Mouse (Mus musculus): Measurements from ENCODE around the gene Pklr. TPM values are rescaled to one million over a fixed set of nuclear protein-coding genes. Genes with fewer than 3 reads are reported as not detected.
A peak's percentile ranks its signal among the peaks of the same experiment; 100 is the strongest.

Pklr gene
- not detected for total RNA-seq (2021)

DNA sequence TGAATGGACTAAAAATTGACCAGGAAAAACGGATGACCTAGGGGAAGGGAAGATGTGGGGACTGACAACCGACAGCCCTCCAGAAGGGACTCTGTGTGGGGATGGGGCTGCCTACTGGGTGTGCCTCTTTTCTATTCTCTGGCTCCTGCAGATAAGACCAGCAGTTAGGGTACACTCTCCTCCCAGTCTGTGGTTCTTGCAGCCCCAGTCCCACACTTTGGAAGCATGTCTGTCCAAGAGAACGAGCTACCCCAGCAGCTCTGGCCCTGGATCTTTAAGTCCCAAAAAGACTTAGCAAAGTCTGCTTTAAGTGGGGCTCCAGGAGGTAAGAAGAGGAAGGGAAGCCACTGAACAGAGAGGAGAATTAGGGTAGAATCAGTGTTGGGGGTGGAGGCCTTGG lies at the start of gene Pklr:
Gene Pklr (plus strand): TSS at position 185 of the 400 bp plus-strand sequence.
- intact Hi-C loops (cut with DNase I), result no loop called here

DNA sequence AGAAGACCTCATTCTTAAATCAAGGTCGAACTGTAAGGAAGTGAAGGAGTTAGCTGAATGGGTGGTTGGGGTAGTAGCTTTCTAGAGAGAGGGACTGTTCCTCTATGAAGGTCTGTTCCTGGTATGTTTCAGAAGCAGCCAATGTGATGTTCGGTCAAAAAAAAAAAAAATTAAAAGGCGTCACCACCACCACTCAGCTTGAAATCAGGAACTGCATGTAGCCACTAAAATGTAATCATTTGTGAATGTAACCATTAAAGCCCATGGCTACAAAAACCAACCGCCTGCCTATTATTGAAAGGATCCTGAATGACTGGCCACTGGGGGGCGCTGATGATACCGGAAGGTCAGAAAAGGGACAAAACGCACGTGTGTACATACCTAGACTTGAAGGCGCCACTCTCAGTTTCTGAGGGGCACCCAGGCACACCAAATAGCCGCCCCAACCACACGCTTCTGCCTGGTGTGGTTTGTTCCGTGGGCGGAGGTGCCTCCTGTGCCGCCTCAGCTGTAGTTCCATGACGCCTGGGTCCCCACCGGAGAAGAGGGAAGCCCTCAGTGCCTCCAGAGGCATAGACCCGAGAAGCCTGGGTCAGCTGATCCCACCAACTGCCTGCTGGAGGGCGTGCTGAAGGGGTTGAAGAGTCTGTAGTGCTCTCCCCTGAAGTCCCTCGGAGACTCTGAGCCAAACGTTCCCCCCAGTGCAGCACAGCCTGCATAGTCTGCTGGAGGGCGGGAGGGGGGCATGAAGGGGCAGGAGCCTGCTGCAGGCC lies 48.4 kb upstream of the Pklr start:
- DNase-seq (ENCODE audit: low spot score in 2 of 2), result peak; percentile 72 to 83
- intact Hi-C loops (cut with DNase I), result no loop called here

More for the DNA sequence above, at the start of gene Pklr:
- no peak for DNase-seq (ENCODE audit: low spot score in 2 of 2)

DNA sequence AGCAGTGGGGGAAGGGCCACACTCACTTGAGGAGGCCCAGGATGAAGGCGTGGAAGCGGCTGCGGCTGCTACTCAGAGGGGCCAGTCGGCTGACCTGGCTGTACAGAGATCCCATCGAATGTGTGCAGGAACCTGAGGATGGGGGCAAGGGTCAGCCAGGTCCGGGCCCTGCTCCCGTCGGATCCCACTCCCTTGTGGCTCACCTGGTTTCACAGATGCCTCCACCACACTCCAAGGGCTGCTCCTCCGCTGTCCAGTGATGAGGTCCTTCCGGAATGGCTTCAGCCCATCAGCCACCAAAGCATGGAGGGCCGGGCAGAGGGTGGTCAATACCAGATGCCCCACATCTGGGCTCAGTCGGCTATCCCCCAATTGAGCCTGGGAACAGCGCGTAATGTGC lies 47.0 kb upstream of the Pklr start:
- intact Hi-C loops (cut with DNase I), result no loop called here
- DNase-seq (ENCODE audit: low spot score in 2 of 2), result no peak

DNA sequence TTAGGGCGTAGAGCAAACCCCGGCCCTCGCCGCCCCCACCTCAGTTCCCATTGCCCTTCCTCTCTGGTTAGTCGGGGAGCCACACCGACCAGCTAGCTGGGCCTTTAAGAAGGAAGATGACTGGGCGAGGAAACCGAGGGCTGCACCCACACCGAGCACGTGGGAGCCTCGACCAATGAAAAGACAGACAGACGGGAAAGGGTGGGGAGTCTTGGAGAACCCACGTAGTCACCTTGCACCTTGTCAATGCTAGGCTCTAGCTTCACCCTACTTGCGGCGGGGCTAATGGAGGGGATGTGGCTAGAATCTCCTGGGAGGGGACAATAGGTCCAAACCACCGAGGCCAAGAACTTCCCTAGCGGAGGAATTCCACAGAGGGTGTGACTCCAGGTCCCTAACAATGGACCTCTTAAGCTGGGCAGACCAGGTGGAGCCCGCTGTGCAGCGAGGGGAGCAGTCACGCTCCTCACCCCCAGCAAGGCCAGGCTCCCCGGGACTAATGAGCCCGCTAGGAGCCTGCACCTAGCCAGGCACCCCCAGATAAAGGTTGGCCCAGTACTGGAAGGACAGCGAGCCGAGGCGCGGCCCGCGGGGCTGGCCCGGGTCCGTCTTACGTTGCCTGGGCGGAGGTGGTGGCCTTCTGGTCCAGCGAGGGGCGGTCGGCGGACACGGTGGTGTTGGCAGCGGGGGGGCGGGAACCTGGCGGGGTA lies 45.9 kb upstream of the Pklr start:
- intact Hi-C loops (cut with DNase I), result loop anchor here (2.0 to 5.0 kb wide), 3 partner anchors 75 to 938 kb away; partner anchors contain the start of genes Clk2 and Thbs3

DNA sequence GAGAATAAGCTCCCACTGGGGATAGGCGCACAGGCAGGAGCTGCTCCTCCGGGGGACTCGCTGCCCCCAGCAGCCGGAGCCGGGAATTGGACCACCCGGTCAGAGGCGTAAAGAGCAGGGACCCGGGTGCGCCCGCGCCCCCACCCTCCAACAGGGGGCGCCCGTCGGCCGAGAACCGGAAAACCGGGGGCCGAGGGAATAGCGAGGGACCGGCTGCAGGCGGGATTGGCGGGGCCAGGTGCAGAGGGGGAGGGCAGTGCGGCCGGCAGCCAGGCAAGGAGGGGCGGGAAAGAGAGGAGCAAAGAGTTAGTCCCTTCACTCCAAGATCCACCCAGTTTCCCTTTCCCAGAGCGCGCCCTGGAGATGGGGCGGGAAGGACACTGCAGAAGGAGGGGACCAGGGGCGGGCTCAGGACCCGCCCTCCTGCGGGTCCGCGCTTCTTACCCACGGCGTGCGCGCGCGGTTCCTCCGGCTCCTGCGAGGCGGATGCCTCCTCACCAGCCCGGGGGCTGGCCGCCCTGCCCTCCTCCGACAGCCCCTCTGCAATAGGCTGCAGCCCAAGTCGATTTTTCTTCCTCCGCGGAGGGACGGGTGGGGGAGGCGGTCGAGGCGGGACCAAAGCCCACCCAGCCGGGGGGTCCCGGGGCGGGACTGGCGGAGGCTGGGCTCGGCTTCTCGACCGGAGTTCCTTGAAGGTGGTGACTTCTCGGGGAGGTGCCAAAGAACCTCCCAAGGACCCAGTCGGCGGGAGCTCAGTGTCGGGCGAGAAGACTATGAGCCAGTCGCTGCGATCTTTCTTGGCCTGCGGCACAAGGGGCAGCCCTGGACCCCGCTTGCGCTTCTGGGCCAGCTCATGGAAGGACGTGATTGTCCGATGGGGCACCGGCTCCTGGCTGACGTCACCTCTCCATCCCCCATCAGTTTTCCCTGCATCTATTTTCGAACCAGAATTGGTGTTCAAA lies 45.0 kb upstream of the Pklr start:
- intact Hi-C loops (cut with DNase I), result loop anchor here (2.0 to 5.0 kb wide), 3 partner anchors 74 to 939 kb away; partner anchors contain the start of genes Clk2 and Thbs3
- peak; percentile 81 to 90 for DNase-seq (ENCODE audit: low spot score in 2 of 2)

More for the DNA sequence above, 45.9 kb upstream of the Pklr start:
- DNase-seq (ENCODE audit: low spot score in 2 of 2), result peak; percentile 89 to 96

DNA sequence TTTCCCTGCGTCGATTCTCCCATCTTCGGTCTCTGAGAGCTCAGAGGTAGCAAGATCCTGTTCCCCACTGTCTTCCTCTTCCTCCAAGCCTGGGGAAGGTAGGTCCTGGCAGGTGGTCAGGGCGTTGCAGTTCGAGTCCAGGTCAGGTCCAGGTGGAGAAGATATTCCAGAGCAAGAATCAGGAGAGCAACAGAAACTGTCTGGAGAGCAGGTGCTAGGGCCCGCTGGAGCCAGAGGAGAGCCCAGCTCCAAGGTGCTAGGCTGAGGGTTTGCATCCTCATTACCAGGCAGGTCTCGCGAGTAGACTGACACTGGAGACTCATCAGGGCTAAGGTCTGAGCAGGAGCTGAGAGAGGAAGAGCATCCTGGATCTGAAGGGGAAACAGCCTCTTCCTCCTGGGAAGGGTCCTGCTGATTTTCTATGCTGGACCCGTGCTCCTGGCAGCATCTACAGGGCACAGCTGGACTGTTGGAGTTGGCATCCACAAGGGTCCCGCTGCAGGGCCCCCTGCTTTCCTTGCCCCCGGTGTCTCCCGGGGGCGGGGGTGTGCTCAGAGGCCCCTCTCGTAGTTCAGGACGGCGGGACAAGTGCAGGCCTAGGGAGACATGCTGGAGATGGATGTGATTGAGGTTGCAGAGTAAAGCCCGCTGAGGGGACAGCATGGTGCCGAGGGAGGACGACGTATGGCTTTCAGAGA lies 44.0 kb upstream of the Pklr start:
- DNase-seq (ENCODE audit: low spot score in 2 of 2), result no peak

DNA sequence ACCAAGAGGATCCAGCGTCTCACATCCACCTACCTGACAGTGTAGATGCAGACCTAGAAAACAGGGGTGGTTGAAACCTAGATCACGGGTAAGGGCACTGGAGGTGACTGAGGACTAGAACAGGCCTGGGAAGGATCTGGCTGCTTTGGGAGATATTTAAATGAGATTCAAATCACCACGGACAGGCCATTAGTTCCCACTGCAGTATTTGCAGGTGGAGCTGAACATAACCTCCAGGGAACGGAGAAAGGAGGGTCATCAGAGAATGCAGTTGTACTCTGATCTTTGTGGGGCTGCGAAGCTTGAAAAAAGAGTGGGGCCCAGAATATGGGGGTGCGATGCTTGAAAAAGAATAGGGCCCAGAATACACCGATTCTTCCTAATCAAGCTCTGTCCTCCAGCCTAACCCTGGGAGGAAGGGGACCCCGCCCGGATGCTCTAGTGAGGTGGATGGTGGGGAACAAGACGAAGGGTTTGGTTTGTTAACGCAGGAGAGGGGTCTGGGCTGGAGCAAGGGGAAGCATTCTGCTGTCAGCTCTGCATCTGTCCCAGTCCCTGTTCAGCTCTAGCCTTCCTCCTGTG lies 43.3 kb upstream of the Pklr start:
- DNase-seq (ENCODE audit: low spot score in 2 of 2), result no peak
- intact Hi-C loops (cut with DNase I), result loop anchor here (5.0 kb wide), 2 partner anchors 125 to 940 kb away; partner anchors contain the start of gene Thbs3

More for the DNA sequence above, 44.0 kb upstream of the Pklr start:
- intact Hi-C loops (cut with DNase I), result loop anchor here (2.0 to 5.0 kb wide), 3 partner anchors 73 to 940 kb away; partner anchors contain the start of genes Clk2 and Thbs3

DNA sequence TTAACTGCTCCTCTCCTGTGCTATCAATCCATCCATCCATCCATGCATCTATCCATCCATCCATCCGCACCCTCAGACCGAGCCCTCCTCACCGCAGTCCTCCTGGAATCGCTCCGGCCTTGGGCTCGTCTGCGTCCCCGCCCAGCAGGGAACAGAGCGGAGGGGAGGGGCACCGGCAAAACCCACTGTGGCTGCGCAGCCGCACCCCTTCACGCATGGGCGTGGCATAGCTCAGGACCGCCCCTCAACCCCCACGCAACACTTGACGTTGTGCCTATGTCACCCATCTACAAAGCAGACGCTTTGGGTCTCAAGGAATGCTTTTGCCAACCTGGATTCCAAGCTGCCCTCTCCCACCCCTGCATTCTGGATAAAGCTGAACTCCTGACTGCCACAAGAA lies 42.8 kb upstream of the Pklr start, which contains the start of gene Rusc1:
Gene Rusc1 (minus strand): TSS at position 137 of the 400 bp plus-strand sequence.
- intact Hi-C loops (cut with DNase I), result loop anchor here (5.0 kb wide), 2 partner anchors 124 to 941 kb away; partner anchors contain the start of gene Thbs3
- DNase-seq (ENCODE audit: low spot score in 2 of 2), result peak; percentile 94 to 98

DNA sequence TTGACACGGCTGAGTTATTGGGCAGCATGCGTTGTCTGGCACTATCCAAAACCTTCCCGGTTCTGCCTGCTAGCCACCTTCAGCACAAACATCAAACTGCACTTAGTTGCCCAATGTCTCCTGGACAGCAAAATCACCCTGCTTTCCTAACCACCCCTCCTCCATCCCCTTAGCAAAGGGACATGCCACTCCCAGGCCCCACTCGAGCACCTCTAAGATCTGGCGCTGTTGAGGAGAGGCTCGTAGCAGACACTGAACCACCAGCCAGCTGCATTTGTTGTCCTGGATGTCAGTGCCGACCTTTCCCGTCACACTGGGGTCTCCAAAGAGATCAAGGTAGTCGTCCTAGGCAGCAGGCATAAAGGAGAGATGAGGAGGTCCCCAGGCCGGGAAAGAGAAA lies 41.9 kb upstream of the Pklr start:
- intact Hi-C loops (cut with DNase I), result loop anchor here (5.0 kb wide), 2 partner anchors 123 to 942 kb away; partner anchors contain the start of gene Thbs3
- no peak for DNase-seq (ENCODE audit: low spot score in 2 of 2)

DNA sequence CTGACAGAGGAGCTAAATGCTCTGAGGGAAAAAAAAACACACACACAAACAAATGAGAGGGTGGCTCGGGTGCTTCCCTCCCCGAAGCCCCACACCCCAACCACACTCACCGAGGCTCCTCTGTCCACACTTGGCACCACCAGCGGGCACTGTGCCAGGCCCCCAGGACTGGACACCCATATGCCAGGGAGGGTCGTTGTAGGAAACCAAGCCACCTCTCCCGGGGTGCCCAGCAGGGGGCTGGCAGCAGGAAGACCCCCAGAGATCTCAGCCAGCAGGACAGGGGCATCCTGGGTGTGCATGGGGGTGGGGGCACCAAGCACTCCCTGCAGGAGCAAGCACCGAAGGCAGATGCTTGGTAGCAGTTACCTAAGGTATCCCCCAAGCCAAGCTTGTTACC lies 35.1 kb upstream of the Pklr start, which contains the start of gene Gm43738:
Gene Gm43738 (minus strand): TSS at position 289 of the 400 bp plus-strand sequence.
- DNase-seq (ENCODE audit: low spot score in 2 of 2), result no peak
- intact Hi-C loops (cut with DNase I), result no loop called here

DNA sequence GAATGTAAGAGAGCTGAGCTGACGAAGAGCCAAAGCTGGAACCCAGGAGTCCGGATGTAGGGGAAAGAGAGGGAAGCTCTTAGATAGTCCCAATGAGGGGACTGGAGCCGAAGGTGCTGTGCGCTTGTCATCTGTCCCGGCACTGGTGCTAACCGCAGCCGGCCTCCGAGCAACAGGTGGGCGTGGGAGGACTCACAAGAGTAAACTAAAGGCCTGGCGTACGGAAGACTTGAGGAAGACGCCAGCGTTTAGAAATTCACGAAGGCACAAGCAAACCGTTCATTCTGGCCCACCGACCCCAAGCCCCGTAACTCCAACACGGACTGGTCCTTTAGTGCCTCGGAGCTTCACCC lies 34.5 kb upstream of the Pklr start:
- intact Hi-C loops (cut with DNase I), result no loop called here
- DNase-seq (ENCODE audit: low spot score in 2 of 2), result no peak

DNA sequence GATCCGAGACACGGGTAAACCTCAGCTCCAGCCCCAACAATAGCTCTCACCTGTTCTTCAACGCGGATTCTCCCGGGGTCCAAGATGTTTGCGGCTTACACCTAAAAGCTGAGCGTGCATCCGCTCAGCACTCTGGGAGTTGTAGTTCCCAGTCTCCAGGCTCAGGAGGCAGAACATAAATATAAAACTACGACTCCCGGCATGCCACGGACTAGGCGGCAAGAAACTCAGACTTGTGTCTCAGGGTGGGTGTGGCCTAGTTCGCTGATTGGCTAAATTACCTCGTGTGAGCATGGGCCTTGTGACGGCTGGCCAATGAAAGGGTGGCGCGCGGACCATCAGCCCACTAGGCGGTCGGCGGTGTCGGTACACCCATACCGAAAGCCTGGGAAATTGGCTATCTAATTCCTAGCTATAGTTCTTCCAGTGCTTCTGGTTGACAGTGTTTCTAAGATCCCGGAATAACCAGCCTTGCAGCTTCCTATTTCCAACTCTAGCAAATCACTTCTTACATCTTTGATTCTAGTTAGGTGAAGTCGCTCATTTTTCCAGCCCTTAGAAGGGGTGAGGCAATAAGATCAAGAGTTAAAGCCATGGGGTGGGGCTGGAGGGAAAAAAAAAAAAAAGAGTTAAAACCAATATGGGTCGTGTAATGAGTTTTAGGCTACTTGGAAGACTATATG lies 34.0 kb upstream of the Pklr start, which contains the start of gene Fdps:
Gene Fdps (minus strand): TSS at position 148 of the 683 bp plus-strand sequence.
- intact Hi-C loops (cut with DNase I), result no loop called here

DNA sequence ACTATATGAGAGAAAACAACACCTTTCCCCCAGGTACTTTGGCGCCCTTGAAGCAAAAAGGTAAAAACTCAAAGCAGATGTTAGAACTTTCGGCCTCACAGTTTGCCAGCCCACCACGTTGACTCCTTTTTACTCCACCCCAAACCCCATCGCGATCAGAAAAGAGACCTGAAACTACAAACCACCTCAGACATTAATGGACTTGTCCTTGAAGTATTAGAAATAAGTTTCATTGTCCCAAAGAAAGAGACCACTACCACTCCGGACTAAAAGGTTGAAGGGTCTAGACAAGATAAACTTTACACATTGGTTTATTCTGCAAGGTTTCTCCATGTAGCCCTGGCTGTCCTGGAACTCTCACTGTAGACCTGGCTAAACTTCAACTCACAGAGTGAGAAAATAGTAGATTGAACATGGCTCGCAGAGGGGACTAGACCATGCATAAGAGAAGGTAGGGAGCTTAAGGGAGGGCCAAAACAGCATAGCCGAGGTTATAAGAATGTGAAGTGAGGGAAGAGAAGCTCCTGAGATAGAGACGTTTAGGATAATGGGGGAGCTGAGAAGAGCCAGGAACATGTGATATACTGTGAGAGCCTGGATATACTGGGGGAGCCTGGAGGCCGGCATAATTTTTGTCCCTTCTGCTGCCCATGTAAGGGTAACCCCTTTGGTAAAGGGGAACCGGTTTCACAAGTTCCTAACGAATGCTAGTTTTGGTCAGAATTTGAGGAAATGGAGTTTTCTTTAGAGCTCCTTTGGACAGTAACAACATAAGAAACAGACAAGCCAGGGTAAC lies 33.2 kb upstream of the Pklr start:
- intact Hi-C loops (cut with DNase I), result no loop called here
- DNase-seq (ENCODE audit: low spot score in 2 of 2), result no peak

More for the DNA sequence above, 34.0 kb upstream of the Pklr start, which contains the start of gene Fdps:
- peak; percentile 97 to 100 for DNase-seq (ENCODE audit: low spot score in 2 of 2)

DNA sequence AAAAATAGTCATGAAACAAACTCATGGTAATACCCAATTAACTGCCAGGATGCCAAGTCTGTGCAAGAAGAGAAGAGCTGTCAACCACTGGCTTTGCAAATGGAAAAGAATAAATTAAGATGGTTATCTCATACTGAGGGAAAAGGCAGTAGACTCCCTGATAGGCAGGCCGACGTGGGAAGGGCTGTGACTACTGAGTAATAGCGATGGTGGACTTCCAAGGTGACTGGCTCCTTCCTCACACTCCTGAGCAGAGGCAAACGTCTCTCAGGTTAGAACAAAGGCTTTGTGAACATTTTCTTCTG lies 32.7 kb upstream of the Pklr start:
- intact Hi-C loops (cut with DNase I), result no loop called here

DNA sequence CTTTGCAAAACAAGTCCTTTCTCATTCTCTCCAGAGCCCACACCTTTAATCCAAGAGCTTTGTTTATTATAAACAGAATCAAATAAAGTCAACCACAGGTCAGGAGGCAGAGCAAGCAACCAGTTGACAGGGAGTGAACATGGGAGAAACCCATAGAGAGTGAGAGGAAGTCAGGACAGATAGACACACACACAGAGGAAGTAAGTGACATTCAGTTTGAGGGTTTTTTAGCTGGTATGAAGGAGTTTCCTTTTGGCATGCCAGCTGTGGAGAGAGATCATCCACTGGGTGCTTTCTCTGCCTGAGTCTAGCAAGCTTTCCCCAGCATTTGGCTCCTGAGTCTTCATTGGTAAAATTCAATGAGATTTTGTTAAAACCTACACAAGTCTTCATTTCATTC lies 29.1 kb upstream of the Pklr start:
- DNase-seq (ENCODE audit: low spot score in 2 of 2), result no peak

More for the DNA sequence above, 32.7 kb upstream of the Pklr start:
- DNase-seq (ENCODE audit: low spot score in 2 of 2), result no peak

DNA sequence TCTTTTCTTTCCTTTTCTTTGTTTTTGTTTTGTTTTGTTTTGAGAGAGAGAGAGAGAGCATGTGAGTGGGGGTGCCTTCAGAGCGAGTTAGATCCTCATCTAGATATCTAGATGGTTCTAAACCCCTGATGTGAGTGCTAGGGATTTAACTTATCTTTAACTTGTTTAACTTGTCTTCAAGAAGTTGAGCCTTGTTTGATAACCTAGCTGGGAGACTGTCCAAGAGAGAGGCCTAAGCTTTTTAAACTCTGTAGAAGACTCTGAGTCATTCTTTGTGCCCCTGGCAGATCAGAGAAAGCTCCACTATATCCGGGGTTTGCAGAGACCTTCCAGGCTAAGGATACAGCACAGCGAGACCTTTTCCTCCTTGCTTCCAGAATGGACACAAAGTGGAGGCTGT lies 28.4 kb upstream of the Pklr start:
- intact Hi-C loops (cut with DNase I), result no loop called here
- DNase-seq (ENCODE audit: low spot score in 2 of 2), result no peak

More for the DNA sequence above, 29.1 kb upstream of the Pklr start:
- intact Hi-C loops (cut with DNase I), result no loop called here

DNA sequence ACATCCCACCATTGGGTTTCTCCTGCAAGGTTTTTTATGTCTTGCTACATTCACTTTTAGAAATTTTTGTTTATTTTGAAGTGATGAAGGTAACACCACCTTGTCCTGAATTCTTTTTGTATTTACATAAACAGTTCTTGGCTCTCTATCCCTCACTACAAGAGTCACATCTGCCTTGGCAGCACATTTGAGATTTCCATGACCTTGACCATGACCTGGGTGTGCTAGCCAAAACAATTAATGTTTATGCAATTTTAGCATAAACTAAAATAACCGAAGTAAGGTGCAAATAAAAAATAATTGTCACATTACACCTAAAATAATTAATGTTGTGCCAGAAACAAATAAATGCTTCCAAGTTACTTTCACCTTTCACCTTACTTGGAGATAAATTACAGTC lies 27.8 kb upstream of the Pklr start:
- no peak for DNase-seq (ENCODE audit: low spot score in 2 of 2)
- intact Hi-C loops (cut with DNase I), result no loop called here
